Mouse (Mus musculus) CD8-positive naive resting alpha-beta T cell, adult 2 months (primary cell): ENCODE measurements around the gene Trak2.
"Not testable (repeated sequence)": the region's sequence is repeated elsewhere in the genome, so short reads cannot be mapped to it uniquely, and the experiment has no call there.

Experiments used
- DNase-seq, 2 experiments: peaks; one replicate each; pipeline ENCODE4 v3.0.0; 2022; ENCODE audit warnings: low read depth in 2 of 2, low spot score in 2 of 2

The Trak2 gene

GRCm38 (mm10) chr1:58953686-58954434 is 19.4 kb downstream of the Trak2 start:
- no peak for DNase-seq

- DNase-seq, result no peak
These were observed 20.2 kb downstream of the Trak2 start for GRCm38 (mm10) chr1:58952997-58953396.

GRCm38 (mm10) chr1:58952526-58952925 is 20.7 kb downstream of the Trak2 start:
- no peak for DNase-seq

- no peak for DNase-seq
These were observed 21.4 kb downstream of the Trak2 start for GRCm38 (mm10) chr1:58951841-58952240.

GRCm38 (mm10) chr1:58950899-58951648 is 22.2 kb downstream of the Trak2 start:
- DNase-seq, result no peak

GRCm38 (mm10) chr1:58949561-58950106 is 23.6 kb downstream of the Trak2 start:
- no peak for DNase-seq

- DNase-seq, result no peak
These were observed 26.5 kb downstream of the Trak2 start for GRCm38 (mm10) chr1:58946718-58947117.

GRCm38 (mm10) chr1:58945960-58946670 is 27.1 kb downstream of the Trak2 start:
- no peak for DNase-seq

- DNase-seq, result no peak
These were observed 27.7 kb downstream of the Trak2 start for GRCm38 (mm10) chr1:58945523-58945922.

GRCm38 (mm10) chr1:58937606-58938099 is 35.6 kb downstream of the Trak2 start:
- no peak for DNase-seq

GRCm38 (mm10) chr1:58936746-58937605 is 36.3 kb downstream of the Trak2 start:
- DNase-seq, result no peak

- no peak for DNase-seq
These were observed 46.6 kb downstream of the Trak2 start for GRCm38 (mm10) chr1:58926664-58927063.

- no peak for DNase-seq
These were observed 55.7 kb downstream of the Trak2 start for GRCm38 (mm10) chr1:58917566-58917965.

GRCm38 (mm10) chr1:58909636-58910272 is 63.5 kb downstream of the Trak2 start:
- no peak for DNase-seq

- DNase-seq, result no peak
These were observed 69.5 kb downstream of the Trak2 start for GRCm38 (mm10) chr1:58903681-58904080.

GRCm38 (mm10) chr1:58897561-58897960 is 75.7 kb downstream of the Trak2 start:
- peak; percentile 4 to 25 for DNase-seq

- DNase-seq, result not testable (repeated sequence)
These were observed 80.8 kb downstream of the Trak2 start for GRCm38 (mm10) chr1:58892386-58892785.

GRCm38 (mm10) chr1:58891481-58892170 is 81.6 kb downstream of the Trak2 start:
- not testable (repeated sequence) for DNase-seq

GRCm38 (mm10) chr1:58890697-58891290 is 82.4 kb downstream of the Trak2 start:
- DNase-seq, result not testable (repeated sequence)
